Mouse (Mus musculus) bone marrow macrophage, adult 2 months (primary cell): ENCODE measurements around the gene Tpst1. TPM values are rescaled to one million over a fixed set of nuclear protein-coding genes. Genes with fewer than 3 reads are reported as not detected.

Source experiments
- H3K27ac ChIP-seq: 2 replicates; pipeline ENCODE4 v1.5.1; 2012; ENCODE audit warnings: low read depth, low read length; ENCODE audit not compliant: insufficient read depth
- H3K4me1 ChIP-seq: 2 replicates; pipeline ENCODE4 v1.6.1; 2012; ENCODE audit warnings: low read length; ENCODE audit not compliant: control insufficient read depth, insufficient read depth
- H3K4me3 ChIP-seq: 2 replicates; pipeline ENCODE4 v1.5.1; 2012; ENCODE audit warnings: mild to moderate bottlenecking, low read length, moderate library complexity; ENCODE audit not compliant: insufficient read depth
- CTCF ChIP-seq: IDR thresholded peaks from 2 replicates; pipeline ENCODE4 v1.5.1; 2012; ENCODE audit warnings: low read depth, mild to moderate bottlenecking, low read length, moderate library complexity
- POLR2A ChIP-seq: IDR thresholded peaks from 2 replicates; pipeline ENCODE4 v1.6.1; 2012; ENCODE audit warnings: mild to moderate bottlenecking, low read depth, low read length, borderline replicate concordance
- polyA plus RNA-seq: library from polyadenylated mRNA; stranded (reverse); fragments of >200 nt; gene quantifications from 2 replicates; pipeline ENCODE4 v1.2.4, GENCODE M21; 2012; ENCODE audit not compliant: missing spikeins, insufficient read depth, insufficient read length

Tpst1 gene
- polyA plus RNA-seq, 1 experiment = 14.7 TPM

- no peak for TF ChIP-seq POLR2A
- no peak for TF ChIP-seq CTCF
- Histone ChIP-seq H3K27ac (no peak overlapping the region), H3K4me1 (no peaks in the 10 kb centered on the region), H3K4me3 (no peak overlapping the region)
Observed at GRCm38 (mm10) chr5:130051073-130051860, 21.9 kb upstream of the Tpst1 start.

DNA sequence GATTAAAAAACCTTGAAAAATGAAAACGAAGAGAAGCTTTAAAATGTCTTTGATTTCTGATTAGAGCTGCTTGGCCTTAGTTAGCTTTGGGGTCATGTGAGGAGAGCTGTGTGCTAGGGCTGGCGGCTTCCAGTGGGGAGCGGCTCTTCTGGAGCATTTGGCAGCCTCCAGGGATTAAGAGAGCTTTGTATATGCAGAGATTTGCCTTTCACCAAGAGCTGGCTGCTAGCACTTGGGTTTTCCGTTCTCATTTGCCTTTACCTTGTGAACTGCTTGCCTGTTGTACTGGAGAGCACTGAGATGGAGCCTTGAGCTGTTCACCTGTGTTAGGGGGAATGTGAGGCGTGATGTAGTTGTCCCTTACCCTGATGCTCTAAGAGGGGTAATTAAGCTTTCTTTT lies 20.6 kb upstream of the Tpst1 start:
- TF ChIP-seq CTCF (no peak), POLR2A (no peak)
- Histone ChIP-seq H3K4me3 (no peak overlapping the region), H3K4me1 (no peaks in the 10 kb centered on the region), H3K27ac (no peak overlapping the region)

DNA sequence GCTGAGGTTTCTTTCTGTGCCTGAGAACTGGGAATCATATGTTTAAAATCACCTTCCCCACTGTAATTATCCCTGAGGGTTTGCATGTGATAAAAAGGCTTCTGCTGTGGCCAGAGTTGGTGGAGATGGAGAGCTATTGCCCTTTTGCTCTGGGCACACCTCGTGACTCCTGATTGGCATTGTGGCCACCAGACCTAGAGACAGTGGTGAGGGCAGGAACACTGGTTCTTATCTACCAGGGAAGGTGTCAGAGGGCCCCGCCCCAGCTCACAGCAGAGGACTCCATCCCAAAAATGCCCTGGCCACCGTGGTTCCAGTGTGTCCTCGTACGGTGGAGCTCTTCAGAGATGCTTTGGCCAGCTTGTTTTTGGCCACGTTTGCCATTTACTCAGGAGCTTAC lies 20.2 kb upstream of the Tpst1 start:
- Histone ChIP-seq H3K4me3 (no peak overlapping the region), H3K27ac (no peak overlapping the region), H3K4me1 (no peaks in the 10 kb centered on the region)
- TF ChIP-seq POLR2A (no peak), CTCF (no peak)

GRCm38 (mm10) chr5:130055688-130056087 lies 17.4 kb upstream of the Tpst1 start:
- TF ChIP-seq CTCF (no peak), POLR2A (no peak)
- H3K27ac ChIP-seq = no peak overlapping the region
- H3K4me3 ChIP-seq = no peak overlapping the region
- H3K4me1 ChIP-seq = no peaks in the 10 kb centered on the region

GRCm38 (mm10) chr5:130056303-130056702 lies 16.8 kb upstream of the Tpst1 start:
- Histone ChIP-seq H3K27ac (no peak overlapping the region), H3K4me3 (no peak overlapping the region), H3K4me1 (no peaks in the 10 kb centered on the region)
- no peak for TF ChIP-seq CTCF
- no peak for TF ChIP-seq POLR2A

- no peak overlapping the region for H3K27ac ChIP-seq
- H3K4me3 ChIP-seq = no peak overlapping the region
- peaks cover 14% of the 10 kb centered on the region for H3K4me1 ChIP-seq
- no peak for TF ChIP-seq CTCF
- TF ChIP-seq POLR2A = no peak
Observed at GRCm38 (mm10) chr5:130059413-130060328, 13.5 kb upstream of the Tpst1 start.

- no peak for TF ChIP-seq POLR2A
- TF ChIP-seq CTCF = no peak
- Histone ChIP-seq H3K4me3 (no peak overlapping the region), H3K27ac (no peak overlapping the region), H3K4me1 (peaks cover 14% of the 10 kb centered on the region)
Observed at GRCm38 (mm10) chr5:130060329-130060665, 12.8 kb upstream of the Tpst1 start.

- Histone ChIP-seq H3K4me1 (peaks cover 14% of the 10 kb centered on the region), H3K4me3 (no peak overlapping the region), H3K27ac (peak overlapping the region; percentile 32)
- no peak for TF ChIP-seq POLR2A
- no peak for TF ChIP-seq CTCF
Observed at GRCm38 (mm10) chr5:130062096-130062495, 11.0 kb upstream of the Tpst1 start.

DNA sequence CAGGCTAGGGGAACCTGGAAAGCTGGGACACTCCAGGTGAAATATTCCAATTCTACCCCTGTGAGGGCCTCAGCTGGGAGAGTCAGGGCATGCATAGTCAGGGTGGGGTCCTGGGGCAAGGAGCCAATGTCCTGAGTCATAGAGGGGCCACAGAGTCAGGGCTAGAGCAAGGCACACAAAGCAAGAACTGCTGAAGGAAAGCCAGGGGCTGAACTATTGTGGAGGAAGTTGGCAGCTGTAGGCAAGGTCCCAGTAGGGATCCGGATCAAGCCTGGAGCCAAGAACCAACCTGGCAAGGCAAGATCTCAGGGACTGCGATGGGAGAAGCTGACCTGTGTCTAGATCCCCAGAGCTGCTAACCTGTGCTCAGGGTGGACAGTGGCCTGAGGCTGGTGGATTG lies 9.4 kb upstream of the Tpst1 start:
- no peak for TF ChIP-seq CTCF
- TF ChIP-seq POLR2A = no peak
- Histone ChIP-seq H3K4me1 (peaks cover 17% of the 10 kb centered on the region), H3K4me3 (no peak overlapping the region), H3K27ac (no peak overlapping the region)

- TF ChIP-seq POLR2A = no peak
- TF ChIP-seq CTCF = no peak
- Histone ChIP-seq H3K27ac (no peak overlapping the region), H3K4me1 (peaks cover 17% of the 10 kb centered on the region), H3K4me3 (no peak overlapping the region)
Observed at GRCm38 (mm10) chr5:130065579-130065978, 7.5 kb upstream of the Tpst1 start.
